Mouse (Mus musculus) heart, adult 8-10 months (tissue): Measurements from ENCODE around the gene Bicd2. TPM values are rescaled to one million over a fixed set of nuclear protein-coding genes. Genes with fewer than 3 reads are reported as not detected.

Source experiments
- DNase-seq: peaks from one replicate; pipeline ENCODE4 v3.0.0; 2022; ENCODE audit warnings: low spot score
- total RNA-seq, 4 experiments: library from RNA; stranded (reverse); gene quantifications; 2 replicates each; pipeline ENCODE4 v1.2.4; 2022

Bicd2 gene
- total RNA-seq, 4 experiments from 2014 or later: 67.9 to 79.2 (median 73.3) TPM

- peak; percentile 63 for DNase-seq
These were observed 14.9 kb upstream of the Bicd2 start for GRCm38 (mm10) chr13:49326246-49327206.

- DNase-seq: no peak
These were observed 13.3 kb upstream of the Bicd2 start for GRCm38 (mm10) chr13:49328101-49328500.

GRCm38 (mm10) chr13:49333250-49333649 is 8.1 kb upstream of the Bicd2 start:
- no peak for DNase-seq

- no peak for DNase-seq
These were observed 6.1 kb upstream of the Bicd2 start for GRCm38 (mm10) chr13:49335077-49335982.

- DNase-seq: peak; percentile 76
These were observed 2.4 kb upstream of the Bicd2 start for GRCm38 (mm10) chr13:49338893-49339546.

- DNase-seq: no peak
These were observed 692 bp downstream of the Bicd2 start for GRCm38 (mm10) chr13:49341831-49342722.

GRCm38 (mm10) chr13:49342723-49343100 is 1.3 kb downstream of the Bicd2 start:
- DNase-seq: no peak

GRCm38 (mm10) chr13:49344567-49344966 is 3.2 kb downstream of the Bicd2 start:
- no peak for DNase-seq

- peak; percentile 70 for DNase-seq
These were observed 4.1 kb downstream of the Bicd2 start for GRCm38 (mm10) chr13:49345476-49345875.

GRCm38 (mm10) chr13:49348522-49348921 is 7.1 kb downstream of the Bicd2 start:
- no peak for DNase-seq

- no peak for DNase-seq
These were observed 8.0 kb downstream of the Bicd2 start for GRCm38 (mm10) chr13:49349335-49349734.

GRCm38 (mm10) chr13:49349836-49350505 is 8.6 kb downstream of the Bicd2 start:
- DNase-seq: no peak

- peak; percentile 53 for DNase-seq
These were observed 11.3 kb downstream of the Bicd2 start for GRCm38 (mm10) chr13:49352581-49353159.

GRCm38 (mm10) chr13:49353422-49353821 is 12.0 kb downstream of the Bicd2 start:
- DNase-seq: no peak

- no peak for DNase-seq
These were observed 12.7 kb downstream of the Bicd2 start for GRCm38 (mm10) chr13:49353991-49354507.

- peak; percentile 60 for DNase-seq
These were observed 14.2 kb downstream of the Bicd2 start for GRCm38 (mm10) chr13:49355461-49356061.

GRCm38 (mm10) chr13:49356090-49356489 is 14.7 kb downstream of the Bicd2 start:
- no peak for DNase-seq

- no peak for DNase-seq
These were observed 16.1 kb downstream of the Bicd2 start for GRCm38 (mm10) chr13:49357367-49358026.
